Mouse (Mus musculus) thymus, adult 2 months (tissue): ENCODE measurements around the gene Ckm. TPM values are rescaled to one million over a fixed set of nuclear protein-coding genes. Genes with fewer than 3 reads are reported as not detected.

Experiments
- DNase-seq: peaks from one replicate; pipeline ENCODE4 v3.0.0; 2021
- H3K27ac ChIP-seq: fragments of 200-500 bp; 2 replicates; pipeline ENCODE4 v1.5.1; 2012; ENCODE audit warnings: low read length, control low read depth; ENCODE audit not compliant: control insufficient read depth, insufficient read depth
- H3K27me3 ChIP-seq: fragments of 200-500 bp; 2 replicates; pipeline ENCODE4 v1.6.1; 2012; ENCODE audit warnings: mild to moderate bottlenecking, low read length, moderate library complexity, mixed read lengths; ENCODE audit not compliant: control insufficient read depth, insufficient read depth
- H3K36me3 ChIP-seq: fragments of 200-500 bp; 2 replicates; pipeline ENCODE4 v1.6.1; 2012; ENCODE audit warnings: mild to moderate bottlenecking, low read length, moderate library complexity; ENCODE audit not compliant: control insufficient read depth, insufficient read depth
- H3K4me1 ChIP-seq: fragments of 200-500 bp; replicated peaks from 2 replicates; pipeline ENCODE4 v1.6.1; 2012; ENCODE audit warnings: low read length; ENCODE audit not compliant: control insufficient read depth, insufficient read depth
- H3K4me3 ChIP-seq: fragments of 200-500 bp; 2 replicates; pipeline ENCODE4 v1.5.1; 2012; ENCODE audit warnings: mild to moderate bottlenecking, low read length, control low read depth, moderate library complexity; ENCODE audit not compliant: control insufficient read depth, insufficient read depth
- CTCF ChIP-seq: fragments of 200-500 bp; IDR thresholded peaks from 2 replicates; pipeline ENCODE4 v1.5.1; 2012; ENCODE audit warnings: mild to moderate bottlenecking, control low read depth, low read length, moderate library complexity, borderline replicate concordance; ENCODE audit not compliant: control insufficient read depth, poor library complexity, insufficient read depth; ENCODE audit errors: extremely low read depth
- POLR2A ChIP-seq: fragments of 200-500 bp; IDR thresholded peaks from 2 replicates; pipeline ENCODE4 v1.6.1; 2012; ENCODE audit warnings: mild to moderate bottlenecking, low read length, control low read depth, moderate library complexity; ENCODE audit not compliant: control insufficient read depth, poor library complexity, insufficient read depth; ENCODE audit errors: extremely low read depth
- WGBS: fragments of 180-500 bp; shearing (Covaris S2); methylation state at CpG from one replicate; pipeline ENCODE4 v1.1.7; 2018; 5-methylcytosine and 5-hydroxymethylcytosine counted together
- polyA plus RNA-seq: library from polyadenylated mRNA; depleted of rRNA; stranded (reverse); fragments of >200 nt; gene quantifications from 2 replicates; pipeline ENCODE4 v1.2.3, GENCODE M21; 2012

Gene Ckm
- polyA plus RNA-seq, 1 experiment = 332 TPM

DNA sequence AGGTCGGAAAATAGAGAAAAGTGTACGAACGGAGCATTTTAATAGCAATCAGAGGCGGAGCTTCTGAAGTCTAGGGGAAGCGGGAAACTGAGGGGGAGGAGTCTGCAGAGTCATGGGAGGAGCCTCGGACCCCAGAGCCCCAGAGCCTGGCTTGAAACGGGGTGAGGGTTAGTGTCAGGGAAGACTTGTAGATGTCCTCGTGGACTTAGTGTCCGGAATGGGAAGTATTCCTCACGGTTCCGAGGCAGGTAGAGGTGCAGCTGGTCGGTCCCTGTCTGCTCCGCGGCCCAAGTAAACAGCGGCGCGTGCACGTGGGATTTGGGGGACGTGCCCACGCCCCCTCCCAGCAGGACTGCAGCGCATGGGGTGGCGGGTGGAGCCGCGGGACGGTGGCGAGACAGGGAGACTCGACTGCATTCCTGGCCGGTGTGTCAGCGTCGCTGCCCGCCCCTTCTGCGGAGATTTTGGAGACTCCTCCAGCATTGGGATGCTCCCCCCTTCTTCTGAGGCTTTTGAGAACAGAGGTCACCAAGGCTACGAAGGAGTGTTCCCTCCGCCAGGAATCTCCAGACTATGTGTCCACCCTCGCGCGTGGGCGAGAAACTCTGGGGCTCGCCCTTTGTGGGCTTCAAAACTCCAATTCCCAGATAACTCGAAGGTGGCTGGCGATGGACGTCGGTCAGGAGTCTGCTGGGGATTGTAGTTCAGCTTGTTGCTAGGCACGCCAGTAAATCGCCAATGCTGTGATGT is 44.5 kb upstream of the Ckm start:
- 1% methylated on average over 45 of the region's 45 CpGs for WGBS
- Histone ChIP-seq H3K4me3 (peak overlapping the region; percentile 40), H3K27ac (no peak overlapping the region), H3K27me3 (no peaks in the 10 kb centered on the region; the same call in 1 of the 2 replicates), H3K4me1 (peaks cover 22% of the 10 kb centered on the region), H3K36me3 (no peaks in the 10 kb centered on the region)
- peak; percentile 59 for DNase-seq
- no peak for TF ChIP-seq CTCF
- no peak for TF ChIP-seq POLR2A

GRCm38 (mm10) chr7:19360944-19361343 is 43.6 kb upstream of the Ckm start:
- no peak for TF ChIP-seq POLR2A
- no peak for TF ChIP-seq CTCF
- H3K4me1 ChIP-seq = peaks cover 22% of the 10 kb centered on the region
- DNase-seq = peak; percentile 52
- H3K36me3 ChIP-seq = no peaks in the 10 kb centered on the region
- 1% methylated on average over 27 of the region's 27 CpGs for WGBS
- no peak overlapping the region for H3K27ac ChIP-seq
- peak overlapping the region; percentile 43 for H3K4me3 ChIP-seq
- H3K27me3 ChIP-seq = no peaks in the 10 kb centered on the region; the same call in 1 of the 2 replicates

DNA sequence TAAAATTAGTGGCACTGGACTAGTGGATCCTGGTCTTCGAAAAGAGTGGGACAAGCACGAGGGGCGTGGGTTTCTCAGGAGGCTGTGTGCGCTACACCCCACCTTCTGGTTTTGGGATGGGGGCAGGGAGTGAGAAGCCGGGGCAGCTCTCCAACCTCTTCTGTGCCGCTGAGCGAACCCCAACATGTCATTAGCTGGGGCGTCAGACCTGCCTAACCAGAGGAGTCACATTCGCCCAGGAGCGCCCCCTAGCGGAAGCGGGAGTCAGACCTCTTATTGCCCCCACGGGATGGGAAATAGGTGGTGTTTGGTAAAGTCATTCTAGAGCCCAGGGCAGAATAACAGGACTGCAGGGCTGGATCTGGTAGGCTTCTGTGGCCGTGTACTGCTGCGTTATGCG is 42.9 kb upstream of the Ckm start:
- Histone ChIP-seq H3K4me3 (peak overlapping the region; percentile 43; the same call in 1 of the 2 replicates), H3K27ac (peak overlapping the region; percentile 4; the same call in 1 of the 2 replicates), H3K36me3 (no peaks in the 10 kb centered on the region), H3K27me3 (no peaks in the 10 kb centered on the region; the same call in 1 of the 2 replicates), H3K4me1 (peaks cover 22% of the 10 kb centered on the region)
- WGBS = 10% methylated on average over 16 of the region's 16 CpGs
- DNase-seq = peak; percentile 81
- TF ChIP-seq CTCF = peak; percentile 89
- TF ChIP-seq POLR2A = 0 out of 2 replicates have a peak, but pooled peaks have one; percentile 32

- Histone ChIP-seq H3K4me1 (peaks cover 22% of the 10 kb centered on the region), H3K4me3 (no peak overlapping the region), H3K36me3 (no peaks in the 10 kb centered on the region), H3K27me3 (no peaks in the 10 kb centered on the region; the same call in 1 of the 2 replicates), H3K27ac (no peak overlapping the region)
- DNase-seq = no peak
- TF ChIP-seq CTCF (no peak), POLR2A (no peak)
- 87% methylated on average over 4 of the region's 4 CpGs for WGBS
Measured at GRCm38 (mm10) chr7:19362276-19362675, 42.3 kb upstream of the Ckm start.

GRCm38 (mm10) chr7:19363881-19364280 is 40.7 kb upstream of the Ckm start:
- no peaks in the 10 kb centered on the region for H3K36me3 ChIP-seq
- H3K4me1 ChIP-seq = peaks cover 18% of the 10 kb centered on the region
- TF ChIP-seq POLR2A = no peak
- TF ChIP-seq CTCF = peak; percentile 93
- WGBS = 11% methylated on average over 18 of the region's 18 CpGs
- H3K27ac ChIP-seq = no peak overlapping the region
- H3K27me3 ChIP-seq = no peaks in the 10 kb centered on the region; the same call in 1 of the 2 replicates
- no peak overlapping the region for H3K4me3 ChIP-seq
- DNase-seq = peak; percentile 73

DNA sequence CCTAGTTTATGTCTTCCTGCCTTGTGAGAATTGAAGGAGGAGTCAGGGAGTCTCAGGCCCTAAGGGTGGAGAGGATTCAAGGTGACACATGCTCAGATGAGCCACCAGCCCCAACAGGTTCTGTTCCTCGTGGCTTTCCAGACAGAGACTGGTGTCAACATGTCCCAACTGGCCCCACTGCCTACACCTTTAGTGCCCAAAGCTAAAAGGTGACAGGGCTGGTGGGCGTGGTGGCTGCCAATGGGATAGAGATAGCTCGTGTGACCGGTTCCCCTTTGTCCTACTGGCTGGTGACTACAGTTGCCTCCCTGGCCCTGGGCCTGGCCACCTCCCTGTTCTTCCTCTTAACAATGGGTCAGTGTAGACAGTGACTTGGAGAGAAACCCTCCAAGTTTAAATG is 39.2 kb upstream of the Ckm start:
- H3K27ac ChIP-seq = no peak overlapping the region
- no peaks in the 10 kb centered on the region; the same call in 1 of the 2 replicates for H3K27me3 ChIP-seq
- DNase-seq = no peak
- no peak overlapping the region for H3K4me3 ChIP-seq
- H3K36me3 ChIP-seq = no peaks in the 10 kb centered on the region
- H3K4me1 ChIP-seq = peaks cover 16% of the 10 kb centered on the region
- TF ChIP-seq POLR2A = no peak
- 87% methylated on average over 4 of the region's 4 CpGs for WGBS

- peaks cover 5% of the 10 kb centered on the region for H3K4me1 ChIP-seq
- H3K4me3 ChIP-seq = no peak overlapping the region
- WGBS = 69% methylated on average over 16 of the region's 16 CpGs
- no peaks in the 10 kb centered on the region for H3K27me3 ChIP-seq
- no peak for DNase-seq
- H3K36me3 ChIP-seq = no peaks in the 10 kb centered on the region
- no peak overlapping the region for H3K27ac ChIP-seq
- no peak for TF ChIP-seq CTCF
- no peak for TF ChIP-seq POLR2A
Measured at GRCm38 (mm10) chr7:19368380-19368779, 36.2 kb upstream of the Ckm start.
